Mouse (Mus musculus) MEL (cell line): Measurements from ENCODE around the gene Faiml. TPM values are rescaled to one million over a fixed set of nuclear protein-coding genes. Genes with fewer than 3 reads are reported as not detected.

Source experiments
- DNase-seq: peaks from one replicate; pipeline ENCODE4 v3.0.0; 2011; ENCODE audit warnings: low read depth, low spot score
- H3K27ac ChIP-seq: 2 replicates; pipeline ENCODE4 v1.5.1; 2012; ENCODE audit warnings: low read depth, mild to moderate bottlenecking, control low read depth, low read length, moderate library complexity; ENCODE audit not compliant: control insufficient read depth
- H3K27me3 ChIP-seq, 2 experiments: fragments of 150-350 bp in 1 of 2; sonication (generic) in 1 of 2; 2 replicates each; pipeline ENCODE4 v1.6.1; 2012; ENCODE audit warnings: low read length in 2 of 2, mild to moderate bottlenecking in 2 of 2, improper control_type of control experiment in 1 of 2, moderate library complexity in 1 of 2; ENCODE audit not compliant: insufficient read depth in 2 of 2, control insufficient read depth in 1 of 2
- H3K36me3 ChIP-seq, 2 experiments: 2 replicates each; pipeline ENCODE4 v1.6.1; 2012 to 2014; ENCODE audit warnings: low read length in 2 of 2, improper control_type of control experiment in 1 of 2, inconsistent platforms in 1 of 2, mild to moderate bottlenecking in 1 of 2; ENCODE audit not compliant: insufficient read depth in 2 of 2, control insufficient read depth in 1 of 2
- H3K4me1 ChIP-seq, 2 experiments: fragments of 150-350 bp in 1 of 2; sonication (generic) in 1 of 2; 2 replicates each; pipeline ENCODE4 v1.6.1; 2012; ENCODE audit warnings: low read length in 2 of 2, improper control_type of control experiment in 1 of 2, mild to moderate bottlenecking in 1 of 2; ENCODE audit not compliant: insufficient read depth in 2 of 2, control insufficient read depth in 1 of 2
- H3K4me3 ChIP-seq, 2 experiments: fragments of 150-350 bp in 1 of 2; sonication (generic) in 1 of 2; 2 replicates each; pipeline ENCODE4 v1.5.1; 2012; ENCODE audit warnings: low read depth in 2 of 2, low read length in 2 of 2, mild to moderate bottlenecking in 2 of 2, moderate library complexity in 2 of 2, control low read depth in 1 of 2, improper control_type of control experiment in 1 of 2; ENCODE audit not compliant: control insufficient read depth in 1 of 2, insufficient read depth in 1 of 2
- H3K79me2 ChIP-seq: 2 replicates; pipeline ENCODE4 v1.6.1; 2012; ENCODE audit warnings: mild to moderate bottlenecking, low read length, moderate library complexity; ENCODE audit not compliant: control insufficient read depth, poor library complexity, insufficient read depth
- H3K9ac ChIP-seq: 2 replicates; pipeline ENCODE4 v1.6.1; 2012; ENCODE audit warnings: low read depth, mild to moderate bottlenecking, control low read depth, low read length, moderate library complexity; ENCODE audit not compliant: control insufficient read depth, poor library complexity, severe bottlenecking
- H3K9me3 ChIP-seq: fragments of 150-350 bp; sonication (generic); replicated peaks from 2 replicates; pipeline ENCODE4 v1.6.1; 2012; ENCODE audit warnings: mild to moderate bottlenecking, low read length, improper control_type of control experiment, moderate library complexity; ENCODE audit not compliant: insufficient read depth
- CHD1 ChIP-seq: IDR thresholded peaks from 2 replicates; pipeline ENCODE4 v1.6.1; 2012; ENCODE audit warnings: low read depth, mild to moderate bottlenecking, inconsistent platforms, low read length, improper control_type of control experiment
- CHD2 ChIP-seq: IDR thresholded peaks from 2 replicates; pipeline ENCODE4 v1.6.1; 2011; ENCODE audit warnings: low read length, improper control_type of control experiment
- CTCF ChIP-seq, 3 experiments: IDR thresholded peaks in 2 of 3; conservative IDR thresholded peaks in 1 of 3; 2 replicates each; pipeline ENCODE4 v1.5.1; 2011 to 2012; ENCODE audit warnings: low read length in 3 of 3, low read depth in 2 of 3, mild to moderate bottlenecking in 2 of 3, improper control_type of control experiment in 1 of 3, inconsistent platforms in 1 of 3, mixed read lengths in 1 of 3, moderate library complexity in 1 of 3; ENCODE audit not compliant: control insufficient read depth in 1 of 3, insufficient read depth in 1 of 3, poor library complexity in 1 of 3, severe bottlenecking in 1 of 3
- E2F4 ChIP-seq: IDR thresholded peaks from 2 replicates; pipeline ENCODE4 v1.6.1; 2011; ENCODE audit warnings: low read depth, low read length, improper control_type of control experiment, borderline replicate concordance
- ELF1 ChIP-seq: IDR thresholded peaks from 2 replicates; pipeline ENCODE4 v1.6.1; 2014; ENCODE audit warnings: low read depth, mild to moderate bottlenecking, inconsistent platforms, low read length, improper control_type of control experiment, moderate library complexity
- EP300 ChIP-seq, 2 experiments: IDR thresholded peaks; 2 replicates each; pipeline ENCODE4 v1.6.1; 2011; ENCODE audit warnings: improper control_type of control experiment in 2 of 2, low read length in 2 of 2, low read depth in 1 of 2, mild to moderate bottlenecking in 1 of 2
- GABPA ChIP-seq: IDR thresholded peaks from 2 replicates; pipeline ENCODE4 v1.6.1; 2012; ENCODE audit warnings: low read depth, mild to moderate bottlenecking, inconsistent platforms, low read length, improper control_type of control experiment, moderate library complexity
- GATA1 ChIP-seq: IDR thresholded peaks from 2 replicates; pipeline ENCODE4 v1.6.1; 2011; ENCODE audit warnings: low read depth, low read length, improper control_type of control experiment
- HCFC1 ChIP-seq: IDR thresholded peaks from 2 replicates; pipeline ENCODE4 v1.6.1; 2012; ENCODE audit warnings: low read depth, mild to moderate bottlenecking, inconsistent platforms, low read length, improper control_type of control experiment, moderate library complexity
- JUND ChIP-seq: IDR thresholded peaks from 2 replicates; pipeline ENCODE4 v1.6.1; 2011; ENCODE audit warnings: low read depth, mild to moderate bottlenecking, improper control_type of control experiment, low read length
- KAT2A ChIP-seq: conservative IDR thresholded peaks from 2 replicates; pipeline ENCODE4 v1.6.1; 2012; ENCODE audit warnings: low read depth, low read length, improper control_type of control experiment, inconsistent platforms
- MAFK ChIP-seq: IDR thresholded peaks from 2 replicates; pipeline ENCODE4 v1.6.1; 2011; ENCODE audit warnings: low read depth, mild to moderate bottlenecking, low read length, improper control_type of control experiment, borderline replicate concordance
- MAX ChIP-seq: IDR thresholded peaks from 2 replicates; pipeline ENCODE4 v1.6.1; 2011; ENCODE audit warnings: low read length, improper control_type of control experiment
- MAZ ChIP-seq: IDR thresholded peaks from 2 replicates; pipeline ENCODE4 v1.6.1; 2012; ENCODE audit warnings: low read depth, mild to moderate bottlenecking, inconsistent platforms, low read length, improper control_type of control experiment
- MEF2A ChIP-seq: IDR thresholded peaks from 2 replicates; pipeline ENCODE4 v1.6.1; 2014; ENCODE audit warnings: low read depth, mild to moderate bottlenecking, inconsistent platforms, low read length, improper control_type of control experiment; ENCODE audit not compliant: poor library complexity, insufficient replicate concordance, severe bottlenecking; ENCODE audit errors: extremely low read depth
- MXI1 ChIP-seq: IDR thresholded peaks from 2 replicates; pipeline ENCODE4 v1.6.1; 2011; ENCODE audit warnings: mild to moderate bottlenecking, low read depth, low read length, improper control_type of control experiment
- MYB ChIP-seq: IDR thresholded peaks from 2 replicates; pipeline ENCODE4 v1.6.1; 2011; ENCODE audit warnings: mild to moderate bottlenecking, low read depth, low read length, improper control_type of control experiment
- MYC ChIP-seq: IDR thresholded peaks from 2 replicates; pipeline ENCODE4 v1.6.1; 2011; ENCODE audit warnings: low read depth, mild to moderate bottlenecking, low read length, improper control_type of control experiment, moderate library complexity
- NELFE ChIP-seq: IDR thresholded peaks from 2 replicates; pipeline ENCODE4 v1.6.1; 2011; ENCODE audit warnings: low read depth, low read length, improper control_type of control experiment
- NRF1 ChIP-seq: IDR thresholded peaks from 2 replicates; pipeline ENCODE4 v1.6.1; 2014; ENCODE audit warnings: low read depth, mild to moderate bottlenecking, inconsistent platforms, low read length, improper control_type of control experiment, moderate library complexity; ENCODE audit not compliant: poor library complexity, insufficient read depth, severe bottlenecking
- POLR2A ChIP-seq, 2 experiments: IDR thresholded peaks; 2 replicates each; pipeline ENCODE4 v1.6.1; 2011 to 2012; ENCODE audit warnings: low read length in 2 of 2, mild to moderate bottlenecking in 2 of 2, control low read depth in 1 of 2, improper control_type of control experiment in 1 of 2, low read depth in 1 of 2, moderate library complexity in 1 of 2; ENCODE audit not compliant: control insufficient read depth in 1 of 2, insufficient read depth in 1 of 2, poor library complexity in 1 of 2
- POLR2AphosphoS2 ChIP-seq: IDR thresholded peaks from 2 replicates; pipeline ENCODE4 v1.6.1; 2011; ENCODE audit warnings: low read length, improper control_type of control experiment
- RAD21 ChIP-seq: IDR thresholded peaks from 2 replicates; pipeline ENCODE4 v1.6.1; 2011; ENCODE audit warnings: mild to moderate bottlenecking, low read depth, low read length, improper control_type of control experiment
- RCOR1 ChIP-seq: IDR thresholded peaks from 2 replicates; pipeline ENCODE4 v1.6.1; 2012; ENCODE audit warnings: low read depth, mild to moderate bottlenecking, inconsistent platforms, low read length, improper control_type of control experiment
- SIN3A ChIP-seq: IDR thresholded peaks from 2 replicates; pipeline ENCODE4 v1.6.1; 2012; ENCODE audit warnings: low read length, improper control_type of control experiment, inconsistent platforms
- SMC3 ChIP-seq: IDR thresholded peaks from 2 replicates; pipeline ENCODE4 v1.6.1; 2011; ENCODE audit warnings: low read depth, low read length, improper control_type of control experiment
- TAL1 ChIP-seq: IDR thresholded peaks from 2 replicates; pipeline ENCODE4 v1.6.1; 2012; ENCODE audit warnings: mild to moderate bottlenecking, inconsistent platforms, low read length, moderate library complexity, mixed read lengths
- TBP ChIP-seq: IDR thresholded peaks from 2 replicates; pipeline ENCODE4 v1.8.0; 2011; ENCODE audit warnings: low read depth, low read length, improper control_type of control experiment
- TCF12 ChIP-seq: IDR thresholded peaks from 2 replicates; pipeline ENCODE4 v1.6.1; 2014; ENCODE audit warnings: low read depth, mild to moderate bottlenecking, inconsistent platforms, low read length, improper control_type of control experiment, moderate library complexity
- UBTF ChIP-seq: IDR thresholded peaks from 2 replicates; pipeline ENCODE4 v1.6.1; 2012; ENCODE audit warnings: low read depth, mild to moderate bottlenecking, inconsistent platforms, low read length, improper control_type of control experiment, moderate library complexity, borderline replicate concordance; ENCODE audit not compliant: insufficient read depth
- USF1 ChIP-seq: IDR thresholded peaks from 2 replicates; pipeline ENCODE4 v1.6.1; 2014; ENCODE audit warnings: low read depth, mild to moderate bottlenecking, inconsistent platforms, low read length, improper control_type of control experiment, moderate library complexity
- USF2 ChIP-seq, 2 experiments: IDR thresholded peaks; 2 replicates each; pipeline ENCODE4 v1.6.1; 2011 to 2012; ENCODE audit warnings: improper control_type of control experiment in 2 of 2, low read length in 2 of 2, borderline replicate concordance in 1 of 2, inconsistent platforms in 1 of 2, low read depth in 1 of 2, mild to moderate bottlenecking in 1 of 2; ENCODE audit not compliant: insufficient read depth in 1 of 2
- ZC3H11A ChIP-seq: IDR thresholded peaks from 2 replicates; pipeline ENCODE4 v1.6.1; 2012; ENCODE audit warnings: low read depth, mild to moderate bottlenecking, inconsistent platforms, low read length, improper control_type of control experiment
- ZKSCAN1 ChIP-seq: IDR thresholded peaks from 2 replicates; pipeline ENCODE4 v1.6.1; 2012; ENCODE audit warnings: low read depth, mild to moderate bottlenecking, inconsistent platforms, low read length, improper control_type of control experiment, moderate library complexity
- ZMIZ1 ChIP-seq: IDR thresholded peaks from 2 replicates; pipeline ENCODE4 v1.6.1; 2012; ENCODE audit warnings: low read depth, mild to moderate bottlenecking, inconsistent platforms, low read length, improper control_type of control experiment, moderate library complexity
- ZNF384 ChIP-seq: IDR thresholded peaks from 2 replicates; pipeline ENCODE4 v1.6.1; 2012; ENCODE audit warnings: low read depth, mild to moderate bottlenecking, inconsistent platforms, low read length, improper control_type of control experiment
- polyA plus RNA-seq, 2 experiments: library from polyadenylated mRNA; stranded (reverse) in 1 of 2; unstranded in 1 of 2; fragments of >175 nt in 1 of 2; fragments of >200 nt in 1 of 2; gene quantifications; 2 replicates each; pipeline versions ENCODE4 v1.2.1 to v1.2.4; 2012; ENCODE audit warnings: low replicate concordance in 2 of 2, low read depth in 1 of 2; ENCODE audit not compliant: insufficient read length in 2 of 2, insufficient read depth in 1 of 2, missing spikeins in 1 of 2
- total RNA-seq: library from RNA; depleted of rRNA; stranded (reverse); fragments of 300-350 nt; gene quantifications from 2 replicates; pipeline ENCODE4 v1.2.3, GENCODE M21; 2012

The Faiml gene
- total and polyA plus RNA-seq, 3 experiments, result not detected

DNA sequence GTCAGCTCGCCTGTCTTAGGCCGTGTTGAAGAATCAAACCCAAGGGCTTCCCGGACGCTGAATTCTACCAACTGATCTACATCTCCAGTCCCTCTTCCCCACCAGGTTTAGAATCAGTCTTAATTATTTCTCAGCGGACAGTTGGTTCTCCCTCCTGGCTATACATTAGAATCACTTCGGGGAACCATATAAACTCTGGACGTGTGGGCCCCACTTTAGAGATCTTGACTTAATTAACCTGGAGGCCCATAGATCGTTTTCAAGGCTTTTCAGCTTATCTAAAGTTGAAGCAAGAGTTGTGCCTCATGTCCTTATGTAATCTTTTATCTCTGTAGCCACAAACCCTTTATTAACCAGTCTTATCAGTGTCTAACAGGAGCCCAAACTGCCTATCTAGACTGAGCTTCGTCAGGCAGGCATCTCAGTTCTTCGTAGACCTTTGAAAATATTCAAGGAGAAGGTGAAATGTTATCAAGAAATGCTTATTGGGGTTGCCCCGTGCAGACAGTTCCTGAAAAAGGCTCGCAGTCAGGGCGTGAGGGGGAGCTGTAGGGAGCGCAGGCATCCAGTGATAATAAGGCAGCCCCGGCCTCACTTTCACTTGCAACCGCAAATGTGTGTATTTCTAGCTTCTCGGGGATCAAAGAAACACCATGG lies 5.6 kb upstream of the Faiml start:
- peak overlapping the region; percentile 82 for H3K9ac ChIP-seq
- peaks cover 9 to 13% of the 10 kb centered on the region in 2 experiments for H3K4me1 ChIP-seq
- H3K79me2 ChIP-seq, result peaks cover 5% of the 10 kb centered on the region
- H3K4me3 ChIP-seq, result peak overlapping the region; percentile 95 to 98
- no peaks in the 10 kb centered on the region for H3K27me3 ChIP-seq
- DNase-seq, result peak; percentile 94
- H3K27ac ChIP-seq, result peak overlapping the region; percentile 100
- H3K36me3 ChIP-seq, result peaks cover 0 to 21% of the 10 kb centered on the region in 2 experiments; a peak in 2 of 4 replicates
- no peaks in the 10 kb centered on the region for H3K9me3 ChIP-seq
- TF ChIP-seq USF2 (IDR thresholded peaks at IDR 0.05; ENCODE audit: borderline replicate concordance in 1 of 2, insufficient read depth in 1 of 2, low read depth in 1 of 2, low read length in 2 of 2), result no peak
- TF ChIP-seq MAX, result peak; percentile 58; the same call in 1 of the 2 replicates
- peak; percentile 23; the same call in 1 of the 2 replicates for TF ChIP-seq ZMIZ1
- no peak; the same call in 1 of the 2 replicates for TF ChIP-seq ZKSCAN1
- peak; percentile 98 for TF ChIP-seq RCOR1
- TF ChIP-seq TCF12, result peak; percentile 99
- no peak for TF ChIP-seq SMC3
- peak; percentile 94 for TF ChIP-seq TAL1
- no peak for TF ChIP-seq HCFC1
- no peak for TF ChIP-seq POLR2A (IDR thresholded peaks at IDR 0.05; ENCODE audit: control insufficient read depth in 1 of 2, insufficient read depth in 1 of 2, low read depth in 1 of 2, low read length in 2 of 2, poor library complexity in 1 of 2)
- TF ChIP-seq USF1, result 0 out of 2 replicates have a peak, but pooled peaks have one; percentile 6
- peak; percentile 52; the same call in 1 of the 2 replicates for TF ChIP-seq MEF2A
- no peak for TF ChIP-seq CHD1
- no peak for TF ChIP-seq NRF1
- TF ChIP-seq NELFE, result no peak
- no peak; the same call in 1 of the 2 replicates for TF ChIP-seq MXI1
- peak; percentile 88 for TF ChIP-seq MAFK
- TF ChIP-seq ZNF384, result peak; percentile 33; the same call in 1 of the 2 replicates
- TF ChIP-seq EP300 (IDR thresholded peaks at IDR 0.05; ENCODE audit: low read depth in 1 of 2, low read length in 2 of 2), result peak; percentile 98
- peak; percentile 37; the same call in 1 of the 2 replicates for TF ChIP-seq GABPA
- TF ChIP-seq ZC3H11A, result peak; percentile 5; the same call in 1 of the 2 replicates
- TF ChIP-seq ELF1, result peak; percentile 65
- TF ChIP-seq MYB, result peak; percentile 79
- TF ChIP-seq RAD21, result no peak
- TF ChIP-seq CTCF (IDR thresholded peaks at IDR 0.05 in 2 of 3, conservative IDR thresholded peaks at IDR 0.05 in 1 of 3; ENCODE audit: control insufficient read depth in 1 of 3, insufficient read depth in 1 of 3, low read depth in 2 of 3, low read length in 3 of 3, poor library complexity in 1 of 3, severe bottlenecking in 1 of 3), result peak in 2 of 3 experiments; percentile 13 to 35; a peak in 4 of 6 replicates
- peak; percentile 63; the same call in 1 of the 2 replicates for TF ChIP-seq MAZ
- no peak for TF ChIP-seq UBTF
- peak; percentile 62; the same call in 1 of the 2 replicates for TF ChIP-seq CHD2
- no peak; the same call in 1 of the 2 replicates for TF ChIP-seq KAT2A
- peak; percentile 84 for TF ChIP-seq SIN3A
- TF ChIP-seq E2F4, result no peak
- TF ChIP-seq MYC, result peak; percentile 87
- no peak for TF ChIP-seq TBP
- no peak; the same call in 1 of the 2 replicates for TF ChIP-seq JUND
- TF ChIP-seq POLR2AphosphoS2, result no peak
- TF ChIP-seq GATA1, result peak; percentile 100
